Mouse (Mus musculus) neural tube, embryonic 12.5 days (tissue): ENCODE measurements at regions not wholly inside any gene's neighbourhood (a gene's known extent, or its start where the extent isn't known, plus 50 kb on each side); places are given as distances from the start of the nearest gene placed in this dataset.

Experiments
- ATAC-seq: fragments of 200-750 bp; cut with Nextera tagmentation; 2 replicates; pipeline ENCODE4 v1.8.0; 2017; ENCODE audit warnings: low read depth, mild to moderate bottlenecking, moderate TSS enrichment, moderate library complexity; ENCODE audit not compliant: low FRiP score
- H3K27ac ChIP-seq: fragments of 300-500 bp; sonication (generic); 2 replicates; pipeline ENCODE4 v1.5.1; 2016
- H3K27me3 ChIP-seq: fragments of 300-500 bp; sonication (generic); replicated peaks from 2 replicates; pipeline ENCODE4 v1.6.1; 2016; ENCODE audit warnings: mild to moderate bottlenecking
- H3K36me3 ChIP-seq: fragments of 300-500 bp; sonication (generic); 2 replicates; pipeline ENCODE4 v1.6.1; 2016; ENCODE audit warnings: mild to moderate bottlenecking
- H3K4me1 ChIP-seq: fragments of 300-500 bp; sonication (generic); 2 replicates; pipeline ENCODE4 v1.6.1; 2016
- H3K4me2 ChIP-seq: fragments of 300-500 bp; sonication (generic); replicated peaks from 2 replicates; pipeline ENCODE4 v1.6.1; 2016; ENCODE audit warnings: mild to moderate bottlenecking
- H3K4me3 ChIP-seq: fragments of 300-500 bp; sonication (generic); 2 replicates; pipeline ENCODE4 v1.5.1; 2016
- H3K9ac ChIP-seq: fragments of 300-500 bp; sonication (generic); 2 replicates; pipeline ENCODE4 v1.6.1; 2016; ENCODE audit warnings: mild to moderate bottlenecking
- H3K9me3 ChIP-seq: fragments of 300-500 bp; sonication (generic); 2 replicates; pipeline ENCODE4 v1.6.1; 2016; ENCODE audit warnings: mild to moderate bottlenecking
- whole genome bisulfite sequencing: fragments of 180-500 bp; shearing (Covaris S2); methylation state at CpG from one replicate; pipeline ENCODE4 v1.1.7; 2016; 5-methylcytosine and 5-hydroxymethylcytosine counted together

DNA sequence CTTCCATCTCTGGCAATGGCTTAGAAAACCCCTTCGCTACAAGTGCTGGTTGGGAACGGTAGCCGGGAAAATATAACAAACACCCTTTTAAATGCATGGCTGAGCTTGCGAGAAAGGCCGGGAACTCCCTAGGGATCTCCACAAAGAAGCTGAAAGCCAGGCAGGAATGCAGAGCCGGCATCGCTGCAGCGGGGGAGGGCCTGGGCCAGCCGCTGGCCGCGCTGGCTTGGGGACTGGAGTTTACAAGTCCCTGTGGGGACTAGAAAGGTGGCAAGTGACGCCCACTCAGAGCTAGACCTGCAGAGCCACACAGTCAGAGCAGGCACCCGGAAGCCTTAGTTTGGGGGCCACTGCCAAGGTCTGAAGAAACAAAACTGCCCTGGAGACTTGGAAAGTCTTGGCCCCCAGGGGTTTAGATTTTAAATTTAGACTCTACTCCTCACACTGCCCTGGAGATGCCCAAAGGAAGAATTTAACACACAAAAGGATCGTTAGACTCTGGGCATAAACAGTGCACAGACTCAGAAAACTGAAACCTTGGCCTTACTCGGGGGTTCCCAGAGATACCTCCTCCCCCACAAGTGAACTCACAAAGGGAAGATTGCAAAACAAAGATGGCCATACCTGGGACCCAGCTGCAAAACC, 59.4 kb downstream of the 1700001O22Rik start:
- Histone ChIP-seq H3K36me3 (no peaks in the 10 kb centered on the region), H3K4me1 (peaks cover 24% of the 10 kb centered on the region), H3K9ac (0 out of 2 replicates have a peak overlapping the region, but pooled peaks have one; percentile 21), H3K27ac (peak overlapping the region; percentile 50), H3K9me3 (no peaks in the 10 kb centered on the region), H3K27me3 (no peaks in the 10 kb centered on the region), H3K4me2 (peak overlapping the region; percentile 44), H3K4me3 (no peak overlapping the region)
- ATAC-seq = peak; percentile 61
- 2% methylated on average over 15 of the region's 15 CpGs for WGBS

DNA sequence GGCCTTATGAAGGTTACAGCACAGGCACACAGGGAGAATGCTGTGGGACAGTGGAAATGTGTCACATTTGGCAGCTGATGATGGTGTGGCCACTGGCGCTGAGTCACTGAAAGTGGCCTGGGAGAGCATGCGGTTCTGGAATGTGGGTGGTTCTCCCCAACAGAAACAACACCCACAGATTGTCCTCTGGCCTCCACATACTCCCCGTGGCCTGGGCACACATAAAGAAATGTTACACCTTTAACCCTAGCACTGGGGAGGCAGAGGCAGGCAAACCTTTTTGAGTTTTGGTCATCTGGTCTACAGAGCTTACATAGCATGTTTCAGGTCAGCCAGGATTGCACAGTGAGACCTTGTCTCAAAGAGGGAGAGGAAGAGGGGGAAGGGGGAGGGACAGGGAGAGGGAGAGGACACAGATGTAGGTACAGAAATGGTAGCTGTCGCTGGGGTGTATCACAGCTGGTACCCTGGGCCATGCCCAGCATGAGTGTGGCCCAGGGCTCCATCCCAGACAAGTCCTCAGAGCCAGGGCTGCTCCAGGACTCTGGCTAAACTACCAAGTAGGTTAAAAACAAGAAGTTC, 60.1 kb downstream of the 1700001O22Rik start:
- Histone ChIP-seq H3K36me3 (no peaks in the 10 kb centered on the region), H3K4me3 (no peak overlapping the region), H3K4me2 (peak overlapping the region; percentile 44), H3K4me1 (peaks cover 27% of the 10 kb centered on the region), H3K9me3 (no peaks in the 10 kb centered on the region), H3K9ac (0 out of 2 replicates have a peak overlapping the region, but pooled peaks have one; percentile 21), H3K27me3 (no peaks in the 10 kb centered on the region), H3K27ac (peak overlapping the region; percentile 50)
- 36% methylated on average over 4 of the region's 4 CpGs for WGBS
- ATAC-seq = peak; percentile 82

DNA sequence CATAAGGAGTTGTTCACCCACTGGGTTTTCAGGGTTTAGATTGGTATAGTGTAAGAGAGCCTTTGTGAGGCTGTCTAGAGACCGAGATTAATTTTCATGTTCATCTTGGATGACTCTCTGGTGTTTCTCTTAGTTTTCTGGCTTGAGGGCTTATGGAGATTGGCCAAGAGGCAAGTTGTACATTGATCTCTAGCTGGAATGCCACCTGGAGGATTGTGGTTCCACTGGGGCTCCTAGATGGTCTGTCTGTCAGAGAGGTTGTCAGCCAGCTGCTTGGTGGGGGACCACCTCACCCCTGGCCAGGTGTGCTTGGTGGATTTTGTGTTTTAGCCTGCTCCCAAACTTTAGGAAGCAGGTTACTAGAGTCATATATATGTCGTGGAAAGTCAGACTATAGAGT, 62.0 kb downstream of the 1700001O22Rik start:
- H3K4me1 ChIP-seq = peaks cover 38% of the 10 kb centered on the region
- no peaks in the 10 kb centered on the region for H3K27me3 ChIP-seq
- no peaks in the 10 kb centered on the region for H3K9me3 ChIP-seq
- H3K9ac ChIP-seq = no peak overlapping the region
- H3K4me3 ChIP-seq = no peak overlapping the region
- no peak for ATAC-seq
- no peaks in the 10 kb centered on the region for H3K36me3 ChIP-seq
- H3K27ac ChIP-seq = no peak overlapping the region
- WGBS = 90% methylated on average over 2 of the region's 2 CpGs
- H3K4me2 ChIP-seq = no peak overlapping the region

DNA sequence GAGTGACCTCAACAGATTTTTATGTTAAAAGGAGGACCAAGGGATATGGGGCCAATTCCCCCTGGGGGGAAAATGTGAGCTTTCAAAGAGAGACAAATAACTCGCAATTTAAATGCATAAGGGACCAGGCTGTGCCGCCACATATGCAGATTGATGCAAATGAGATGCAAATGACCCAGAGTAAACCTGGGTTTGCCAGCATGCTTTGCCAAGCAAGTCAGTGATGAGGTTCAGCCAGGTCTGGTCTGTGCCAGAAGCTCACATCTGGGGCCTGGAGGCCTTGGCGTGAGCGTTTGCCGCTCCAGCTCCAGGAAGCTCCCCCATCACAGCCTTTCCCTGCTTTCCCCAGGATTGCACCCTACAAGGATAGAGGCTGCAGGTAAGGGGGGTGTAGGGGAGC, 65.7 kb downstream of the 1700001O22Rik start:
- 40% methylated on average over 5 of the region's 5 CpGs for WGBS
- no peak overlapping the region for H3K9ac ChIP-seq

DNA sequence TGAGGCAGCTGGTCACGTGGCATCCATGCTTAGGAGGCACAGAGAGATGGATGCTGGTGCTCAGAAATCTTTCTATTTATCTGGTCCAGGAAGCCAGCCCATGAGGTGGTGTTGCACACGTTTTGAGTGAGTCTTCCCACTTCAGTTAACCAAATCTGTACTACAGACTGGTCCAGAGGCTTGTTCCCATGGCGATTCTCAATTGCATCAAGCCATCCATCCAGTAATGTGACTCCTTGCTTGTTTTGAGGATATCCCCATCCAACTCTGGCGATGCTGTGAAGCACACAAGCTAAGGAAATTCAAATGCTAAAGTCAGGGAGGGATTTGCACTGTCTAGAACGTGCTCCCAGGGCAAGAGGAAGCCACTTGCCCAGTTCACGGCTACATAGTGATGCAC, 66.8 kb downstream of the 1700001O22Rik start:
- Histone ChIP-seq H3K4me3 (no peak overlapping the region), H3K4me1 (peaks cover 23% of the 10 kb centered on the region), H3K4me2 (no peak overlapping the region), H3K27ac (no peak overlapping the region), H3K9me3 (peaks cover 6% of the 10 kb centered on the region), H3K9ac (no peak overlapping the region), H3K36me3 (no peaks in the 10 kb centered on the region), H3K27me3 (no peaks in the 10 kb centered on the region)
- 56% methylated on average over 6 of the region's 6 CpGs for WGBS
- no peak for ATAC-seq

More for the DNA sequence above, 65.7 kb downstream of the 1700001O22Rik start:
- H3K9me3 ChIP-seq = no peaks in the 10 kb centered on the region
- H3K27ac ChIP-seq = peak overlapping the region; percentile 55; the same call in 1 of the 2 replicates
- H3K4me1 ChIP-seq = peaks cover 26% of the 10 kb centered on the region
- H3K4me3 ChIP-seq = no peak overlapping the region
- ATAC-seq = peak; percentile 53
- H3K4me2 ChIP-seq = peak overlapping the region; percentile 21; the same call in 1 of the 2 replicates
- no peaks in the 10 kb centered on the region for H3K36me3 ChIP-seq
- H3K27me3 ChIP-seq = no peaks in the 10 kb centered on the region

DNA sequence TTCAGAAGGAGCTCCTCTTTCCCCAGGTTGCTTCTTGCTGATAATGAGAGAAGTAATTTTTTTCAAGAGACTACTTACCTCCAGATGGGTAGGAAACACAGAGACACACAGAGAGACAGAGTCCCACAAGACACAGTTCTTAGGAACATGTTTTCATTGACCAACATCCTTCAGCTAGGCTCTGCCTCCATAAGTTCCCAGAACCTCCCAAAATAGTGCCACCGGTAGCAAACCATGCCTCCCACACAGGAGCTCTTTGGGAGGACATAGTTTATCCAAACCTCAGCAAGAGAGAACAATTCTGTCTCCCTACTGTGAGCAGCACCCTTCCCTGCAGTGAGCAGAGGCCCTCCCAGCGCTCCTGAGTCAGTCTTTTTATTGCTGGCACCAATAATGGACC, 67.2 kb downstream of the 1700001O22Rik start:
- Histone ChIP-seq H3K36me3 (no peaks in the 10 kb centered on the region), H3K9me3 (peaks cover 9% of the 10 kb centered on the region), H3K27me3 (no peaks in the 10 kb centered on the region), H3K9ac (no peak overlapping the region), H3K27ac (no peak overlapping the region), H3K4me2 (no peak overlapping the region), H3K4me1 (peaks cover 23% of the 10 kb centered on the region), H3K4me3 (no peak overlapping the region)
- no peak for ATAC-seq
- WGBS = 41% methylated on average over 2 of the region's 2 CpGs

DNA sequence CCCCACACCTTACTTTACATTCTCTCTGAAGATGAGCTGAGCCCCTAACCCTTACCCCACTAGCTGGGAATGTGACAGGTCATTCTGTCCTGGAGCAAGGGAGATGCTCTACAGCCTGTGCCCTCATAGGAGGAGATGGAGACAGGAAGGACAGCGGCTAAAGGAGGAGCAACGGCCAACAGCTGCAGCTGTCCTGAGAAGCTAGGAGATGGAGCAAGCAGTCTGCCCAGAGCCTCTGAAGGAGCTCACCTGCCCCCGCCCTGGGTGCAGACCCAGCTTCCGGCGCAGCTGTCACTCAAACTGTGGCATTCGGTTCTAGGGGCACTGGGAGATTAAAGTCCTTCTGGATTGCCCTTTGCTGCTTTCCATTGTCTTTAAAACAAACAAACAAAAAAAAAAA, 69.6 kb downstream of the 1700001O22Rik start:
- no peaks in the 10 kb centered on the region for H3K36me3 ChIP-seq
- no peak overlapping the region for H3K27ac ChIP-seq
- H3K27me3 ChIP-seq = no peaks in the 10 kb centered on the region
- H3K4me3 ChIP-seq = no peak overlapping the region
- 33% methylated on average over 6 of the region's 6 CpGs for WGBS
- no peak overlapping the region for H3K9ac ChIP-seq
- H3K9me3 ChIP-seq = peaks cover 9% of the 10 kb centered on the region
- H3K4me1 ChIP-seq = peaks cover 22% of the 10 kb centered on the region
- ATAC-seq = no peak
- no peak overlapping the region for H3K4me2 ChIP-seq

DNA sequence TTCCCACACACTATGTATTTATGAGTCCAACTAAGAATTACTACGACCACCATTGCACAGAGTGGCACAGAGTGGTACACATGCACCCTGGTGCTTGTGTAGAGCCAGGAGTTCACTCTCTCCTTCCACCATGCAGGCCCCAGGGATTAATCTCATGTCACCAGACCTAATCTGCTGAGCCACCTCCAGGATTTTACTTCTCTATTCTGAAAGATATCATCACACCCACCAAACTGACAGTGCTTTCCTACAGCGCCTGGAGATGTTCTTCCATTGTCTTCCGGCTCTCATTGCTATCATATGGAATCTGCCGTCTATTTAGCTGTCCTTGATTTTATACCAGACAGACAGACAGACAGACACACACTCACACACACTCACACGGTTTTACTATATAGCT, 71.6 kb downstream of the 1700001O22Rik start:
- Histone ChIP-seq H3K4me3 (no peak overlapping the region), H3K4me1 (peaks cover 12% of the 10 kb centered on the region), H3K4me2 (no peak overlapping the region), H3K36me3 (no peaks in the 10 kb centered on the region), H3K9me3 (peaks cover 9% of the 10 kb centered on the region), H3K27ac (no peak overlapping the region), H3K27me3 (no peaks in the 10 kb centered on the region), H3K9ac (no peak overlapping the region)
- no peak for ATAC-seq
- WGBS = 92% methylated on average over 5 of the region's 5 CpGs

DNA sequence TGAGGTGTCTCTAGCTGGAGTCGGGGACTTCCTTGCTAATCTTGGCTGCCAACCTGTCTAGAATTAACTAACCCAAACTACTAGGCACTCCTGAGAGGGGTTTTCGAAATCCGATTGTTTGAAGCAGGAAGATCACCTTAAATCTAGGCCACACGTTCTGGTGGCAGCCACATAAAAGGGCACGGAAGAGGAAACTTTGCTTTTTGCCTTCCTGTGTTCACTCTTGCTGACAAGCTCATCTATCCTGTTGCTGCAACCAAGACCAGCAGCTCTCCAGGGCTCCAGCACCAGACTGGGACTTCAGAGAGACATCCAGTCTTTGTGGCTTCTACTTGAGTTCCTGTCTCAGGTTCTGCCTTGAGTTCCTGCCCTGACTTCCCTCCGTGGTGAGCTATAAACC, 75.5 kb downstream of the 1700001O22Rik start:
- no peak for ATAC-seq
- no peak overlapping the region for H3K4me3 ChIP-seq
- 88% methylated on average over 6 of the region's 6 CpGs for WGBS
- no peak overlapping the region for H3K9ac ChIP-seq
- H3K27me3 ChIP-seq = no peaks in the 10 kb centered on the region
- no peaks in the 10 kb centered on the region for H3K36me3 ChIP-seq
- H3K4me1 ChIP-seq = peaks cover 35% of the 10 kb centered on the region
- H3K4me2 ChIP-seq = no peak overlapping the region
- no peak overlapping the region for H3K27ac ChIP-seq
- peaks cover 9% of the 10 kb centered on the region for H3K9me3 ChIP-seq

DNA sequence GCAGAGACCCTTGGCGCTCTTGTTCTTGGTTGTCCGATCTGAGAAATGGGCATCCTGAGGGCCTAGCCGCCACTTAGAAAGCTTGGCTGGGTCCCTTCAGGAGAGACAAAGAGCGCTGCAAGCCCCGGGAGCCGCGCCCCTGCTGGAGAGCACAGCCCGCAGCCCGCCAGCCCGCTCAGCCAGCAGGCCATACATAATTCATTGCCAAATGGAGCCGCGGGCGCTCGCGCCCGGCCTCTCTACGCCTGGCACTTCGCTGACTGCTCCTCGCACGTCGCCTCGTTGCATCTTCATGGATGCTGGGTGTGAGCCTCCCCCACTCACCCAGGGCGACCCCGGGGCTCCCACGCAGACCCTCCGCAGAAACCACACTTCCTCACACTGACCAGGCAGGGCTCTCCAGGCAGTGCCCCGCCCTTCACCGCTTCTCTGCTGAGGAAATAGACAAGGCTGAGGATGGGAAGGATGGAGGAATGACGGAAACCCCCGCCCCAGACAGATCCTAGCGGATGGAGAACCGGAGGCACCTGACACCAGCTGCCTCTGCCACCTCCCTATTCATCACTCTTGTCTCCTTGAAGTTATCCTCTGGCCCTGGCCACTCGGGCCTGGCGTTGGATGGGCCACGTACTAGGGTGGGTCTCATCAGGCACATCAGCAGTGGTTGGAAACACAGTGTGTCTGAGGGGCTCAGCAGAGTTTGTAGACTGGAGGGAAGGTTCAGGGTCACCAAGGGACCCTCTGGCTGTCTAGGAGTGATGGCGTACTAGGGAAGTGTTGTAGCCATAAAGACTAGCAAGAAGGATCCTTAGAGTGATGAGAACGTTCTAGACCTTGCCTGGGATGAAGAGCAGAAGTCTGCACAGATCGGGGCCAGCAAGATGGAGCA, 77.6 kb downstream of the 1700001O22Rik start:
- Histone ChIP-seq H3K9me3 (no peaks in the 10 kb centered on the region), H3K27ac (peak overlapping the region; percentile 82), H3K36me3 (no peaks in the 10 kb centered on the region), H3K4me3 (peak overlapping the region; percentile 11; the same call in 1 of the 2 replicates), H3K4me2 (peak overlapping the region; percentile 56), H3K9ac (peak overlapping the region; percentile 46), H3K27me3 (no peaks in the 10 kb centered on the region), H3K4me1 (peaks cover 56% of the 10 kb centered on the region)
- ATAC-seq = peak; percentile 57
- WGBS = 10% methylated on average over 38 of the region's 38 CpGs

DNA sequence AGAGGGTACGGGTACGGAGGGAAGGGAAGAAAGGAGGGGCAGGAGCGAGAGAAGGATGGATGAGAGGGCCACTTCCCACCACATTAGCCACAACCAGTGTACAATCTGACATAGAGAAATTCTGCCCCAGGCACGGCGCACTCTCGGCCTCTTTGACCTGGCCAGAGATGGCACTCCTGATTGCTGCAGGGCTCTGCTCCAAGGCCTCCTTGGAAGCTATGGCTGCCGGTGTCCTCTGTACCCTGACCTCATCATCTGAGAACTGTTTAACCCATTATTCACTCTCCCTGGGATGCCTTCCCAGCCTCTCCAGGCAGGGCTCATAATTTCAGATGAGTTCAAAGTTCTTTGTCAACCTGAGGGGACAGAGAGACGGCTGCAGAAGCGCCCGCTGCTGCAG, 78.3 kb downstream of the 1700001O22Rik start:
- no peak for ATAC-seq
- H3K27me3 ChIP-seq = no peaks in the 10 kb centered on the region
- H3K4me2 ChIP-seq = peak overlapping the region; percentile 56
- peak overlapping the region; percentile 46; the same call in 1 of the 2 replicates for H3K9ac ChIP-seq
- WGBS = 27% methylated on average over 10 of the region's 10 CpGs
- H3K4me1 ChIP-seq = peaks cover 63% of the 10 kb centered on the region
- no peaks in the 10 kb centered on the region for H3K9me3 ChIP-seq
- H3K36me3 ChIP-seq = no peaks in the 10 kb centered on the region
- peak overlapping the region; percentile 82 for H3K27ac ChIP-seq
- no peak overlapping the region for H3K4me3 ChIP-seq

DNA sequence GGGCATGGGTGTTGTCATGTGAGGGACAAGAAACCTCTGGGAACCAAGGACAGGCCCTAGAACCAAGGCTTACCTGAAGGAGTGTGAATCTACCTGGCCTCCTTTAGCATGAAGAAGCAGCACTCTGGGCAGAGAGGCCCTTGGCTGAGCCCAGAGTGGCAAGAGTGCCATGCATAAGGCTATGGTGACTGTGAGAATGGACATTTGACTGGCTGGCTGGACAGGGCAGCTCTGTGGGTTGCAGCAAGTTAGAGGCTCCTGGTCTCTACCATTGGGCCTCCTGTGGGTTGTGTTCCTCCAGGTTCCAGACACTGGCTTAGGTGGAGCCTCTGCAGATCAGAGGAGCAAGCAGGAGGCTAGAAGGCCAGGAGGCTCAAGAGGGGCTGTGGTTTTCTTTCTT, 78.9 kb downstream of the 1700001O22Rik start:
- Histone ChIP-seq H3K9ac (0 out of 2 replicates have a peak overlapping the region, but pooled peaks have one; percentile 46), H3K9me3 (no peaks in the 10 kb centered on the region), H3K4me1 (peaks cover 70% of the 10 kb centered on the region), H3K36me3 (no peaks in the 10 kb centered on the region), H3K27me3 (no peaks in the 10 kb centered on the region), H3K27ac (peak overlapping the region; percentile 82; the same call in 1 of the 2 replicates), H3K4me2 (no peak overlapping the region), H3K4me3 (no peak overlapping the region)
- no peak for ATAC-seq
